Mouse (Mus musculus) CD4-positive, CD25-positive, alpha-beta regulatory T cell, adult 4 months (primary cell): Measurements from ENCODE around the gene Rita1. TPM values are rescaled to one million over a fixed set of nuclear protein-coding genes. Genes with fewer than 3 reads are reported as not detected.

Experiments used
- ATAC-seq: one replicate; pipeline ENCODE4 v1.8.0; 2017
- polyA plus RNA-seq, 2 experiments: library from polyadenylated mRNA; unstranded; fragments of 100-300 nt; shearing (Covaris generic); gene quantifications; one replicate each; pipeline ENCODE4 v1.2.1; 2017

Rita1 gene
- polyA plus RNA-seq, 2 experiments from 2014 or later = 2.2 to 6.3 TPM

GRCm38 (mm10) chr5:120600946-120601668, 11.3 kb downstream of the Rita1 start:
- no peak for ATAC-seq

- ATAC-seq = no peak
These were observed 12.8 kb downstream of the Rita1 start for GRCm38 (mm10) chr5:120599625-120600024.

GRCm38 (mm10) chr5:120594485-120594884, 17.9 kb downstream of the Rita1 start:
- no peak for ATAC-seq

- no peak for ATAC-seq
These were observed 20.2 kb downstream of the Rita1 start for GRCm38 (mm10) chr5:120592141-120592540.

GRCm38 (mm10) chr5:120590356-120591010, 21.9 kb downstream of the Rita1 start:
- no peak for ATAC-seq

GRCm38 (mm10) chr5:120588569-120589094, 23.8 kb downstream of the Rita1 start, which contains the start of the genes Tpcn1 and Iqcd:
Tpcn1 (minus strand) TSS chr5:120588673.
Iqcd (plus strand) TSS chr5:120589016.
- ATAC-seq = peak; percentile 89

GRCm38 (mm10) chr5:120587940-120588568, 24.3 kb downstream of the Rita1 start:
- no peak for ATAC-seq

- peak; percentile 15 for ATAC-seq
These were observed 24.8 kb downstream of the Rita1 start for GRCm38 (mm10) chr5:120587616-120587926.

GRCm38 (mm10) chr5:120586741-120587615, 25.4 kb downstream of the Rita1 start:
- ATAC-seq = no peak

- ATAC-seq = no peak
These were observed 27.4 kb downstream of the Rita1 start for GRCm38 (mm10) chr5:120584968-120585367.

GRCm38 (mm10) chr5:120583511-120583910, 28.9 kb downstream of the Rita1 start:
- ATAC-seq = peak; percentile 43

GRCm38 (mm10) chr5:120582002-120582401, 30.4 kb downstream of the Rita1 start:
- no peak for ATAC-seq

- no peak for ATAC-seq
These were observed 32.3 kb downstream of the Rita1 start for GRCm38 (mm10) chr5:120579898-120580626.

GRCm38 (mm10) chr5:120579211-120579897, 33.0 kb downstream of the Rita1 start:
- ATAC-seq = no peak

GRCm38 (mm10) chr5:120578504-120579081, 33.8 kb downstream of the Rita1 start:
- peak; percentile 78 for ATAC-seq

- ATAC-seq = peak; percentile 40
These were observed 34.4 kb downstream of the Rita1 start for GRCm38 (mm10) chr5:120577935-120578441.

- ATAC-seq = peak; percentile 22
These were observed 35.5 kb downstream of the Rita1 start for GRCm38 (mm10) chr5:120576781-120577301.

- no peak for ATAC-seq
These were observed 37.8 kb downstream of the Rita1 start for GRCm38 (mm10) chr5:120574469-120575063.

- no peak for ATAC-seq
These were observed 41.2 kb downstream of the Rita1 start for GRCm38 (mm10) chr5:120571056-120571740.
